Mouse (Mus musculus): ENCODE results near the gene Cd59b. TPM values are rescaled to one million over a fixed set of nuclear protein-coding genes. Genes with fewer than 3 reads are reported as not detected.
A peak's percentile ranks its signal among the peaks of the same experiment; 100 is the strongest.

The Cd59b gene
- not detected in 2 replicates for polyA plus RNA-seq (2012; ENCODE audit: insufficient read depth, insufficient read length, low replicate concordance, missing spikeins)

DNA sequence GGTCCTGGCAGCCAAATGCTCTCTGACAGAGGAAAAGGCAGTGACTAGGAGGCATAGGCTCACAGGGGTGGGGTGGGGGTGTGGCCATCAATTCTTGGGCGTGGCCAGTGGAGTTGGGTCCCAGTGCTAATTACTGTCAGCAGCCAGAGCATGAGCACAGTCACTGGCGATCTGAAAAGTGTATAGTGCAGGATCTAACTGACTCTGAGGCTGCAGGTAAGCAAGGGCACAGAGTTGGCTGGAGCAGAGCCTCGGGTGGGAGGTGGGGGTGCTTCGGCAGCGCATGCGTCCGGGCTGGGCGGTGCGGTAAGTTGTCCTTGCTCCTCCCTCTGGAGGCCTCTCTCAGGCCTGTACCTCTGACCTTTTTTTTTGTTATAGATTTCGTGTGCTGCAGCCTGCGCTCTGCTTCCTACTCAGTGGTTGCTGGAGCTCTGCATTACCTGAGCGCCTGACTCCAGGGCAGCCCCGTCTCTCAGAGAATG, at the start of gene Cd59b:
TSS of gene Cd59b (plus strand) at position 146 of the 482 bp plus-strand sequence.
- Histone ChIP-seq H3K4me1 (ENCODE audit: control insufficient read depth, insufficient read depth, low read length) (peaks cover 6% of the 10 kb centered on the region), H3K27ac (ENCODE audit: insufficient read depth, low read depth, low read length) (no peak within 1 kb of the TSS), H3K4me3 (ENCODE audit: insufficient read depth, low read depth, low read length) (peak within 1 kb of the TSS; percentile 45)
- 10% methylated on average over 13 of the region's 13 CpGs for WGBS
- TF ChIP-seq POLR2A (IDR thresholded peaks at IDR 0.05; ENCODE audit: insufficient read depth, low read depth, low read length) (no peak), CTCF (IDR thresholded peaks at IDR 0.05; ENCODE audit: insufficient read depth, low read depth, low read length) (no peak)

- Histone ChIP-seq H3K4me3 (ENCODE audit: insufficient read depth, low read depth, low read length) (no peak overlapping the region), H3K27ac (ENCODE audit: insufficient read depth, low read depth, low read length) (no peak overlapping the region), H3K4me1 (ENCODE audit: control insufficient read depth, insufficient read depth, low read length) (no peaks in the 10 kb centered on the region; the same call in 1 of the 2 replicates)
- 90% methylated on average over 7 of the region's 7 CpGs for WGBS
- TF ChIP-seq CTCF (IDR thresholded peaks at IDR 0.05; ENCODE audit: insufficient read depth, low read depth, low read length) (no peak), POLR2A (IDR thresholded peaks at IDR 0.05; ENCODE audit: insufficient read depth, low read depth, low read length) (no peak)
Measured at GRCm38 (mm10) chr2:104023096-104023495, 46.6 kb upstream of the Cd59b start.

DNA sequence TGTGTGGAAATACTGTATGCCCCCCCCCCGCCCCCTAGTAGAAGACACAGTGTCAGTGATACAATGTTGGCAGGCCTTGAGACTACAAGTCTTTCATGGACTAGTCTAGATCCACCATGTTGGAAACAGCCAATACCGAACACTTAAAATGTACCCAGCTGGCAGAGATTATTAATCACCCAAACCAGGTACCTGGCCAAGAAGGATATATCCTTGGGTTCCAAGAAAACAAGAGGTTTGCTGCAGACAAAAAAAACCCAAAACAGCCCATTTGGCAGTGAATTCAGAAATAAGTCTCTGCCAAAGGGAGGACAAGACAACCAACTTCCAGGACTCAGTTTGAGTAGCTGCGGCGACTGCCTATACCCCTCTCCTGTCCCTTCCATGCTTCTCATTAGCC, 45.0 kb upstream of the Cd59b start:
- TF ChIP-seq CTCF (IDR thresholded peaks at IDR 0.05; ENCODE audit: insufficient read depth, low read depth, low read length): no peak
- Histone ChIP-seq H3K27ac (ENCODE audit: insufficient read depth, low read depth, low read length) (no peak overlapping the region), H3K4me3 (ENCODE audit: insufficient read depth, low read depth, low read length) (no peak overlapping the region), H3K4me1 (ENCODE audit: control insufficient read depth, insufficient read depth, low read length) (no peaks in the 10 kb centered on the region; the same call in 1 of the 2 replicates)
- 97% methylated on average over 4 of the region's 4 CpGs for WGBS

- no peaks in the 10 kb centered on the region; the same call in 1 of the 2 replicates for H3K4me1 ChIP-seq (ENCODE audit: control insufficient read depth, insufficient read depth, low read length)
- under 1% methylated on average over 43 of the region's 44 CpGs for WGBS
- H3K27ac ChIP-seq (ENCODE audit: insufficient read depth, low read depth, low read length): peak within 1 kb of the TSS; percentile 40
- no peak for TF ChIP-seq CTCF (IDR thresholded peaks at IDR 0.05; ENCODE audit: insufficient read depth, low read depth, low read length)
- 0 out of 2 replicates have a peak, but pooled peaks have one; percentile 36 for TF ChIP-seq POLR2A (IDR thresholded peaks at IDR 0.05; ENCODE audit: insufficient read depth, low read depth, low read length)
- H3K4me3 ChIP-seq (ENCODE audit: insufficient read depth, low read depth, low read length): peak within 1 kb of the TSS; percentile 93
Measured at GRCm38 (mm10) chr2:104027458-104028138, 42.1 kb upstream of the Cd59b start, which contains the start of gene Fbxo3. TSS of gene Fbxo3 (plus strand) at chr2:104027721.

GRCm38 (mm10) chr2:104028139-104028723, 41.4 kb upstream of the Cd59b start, which contains the start of gene 4931422A03Rik:
TSS of gene 4931422A03Rik (minus strand) at chr2:104028361.
- TF ChIP-seq POLR2A (IDR thresholded peaks at IDR 0.05; ENCODE audit: insufficient read depth, low read depth, low read length) (no peak), CTCF (IDR thresholded peaks at IDR 0.05; ENCODE audit: insufficient read depth, low read depth, low read length) (no peak)
- 2% methylated on average over 32 of the region's 32 CpGs for WGBS
- Histone ChIP-seq H3K4me1 (ENCODE audit: control insufficient read depth, insufficient read depth, low read length) (no peaks in the 10 kb centered on the region; the same call in 1 of the 2 replicates), H3K27ac (ENCODE audit: insufficient read depth, low read depth, low read length) (peak within 1 kb of the TSS; percentile 40), H3K4me3 (ENCODE audit: insufficient read depth, low read depth, low read length) (peak within 1 kb of the TSS; percentile 93)

DNA sequence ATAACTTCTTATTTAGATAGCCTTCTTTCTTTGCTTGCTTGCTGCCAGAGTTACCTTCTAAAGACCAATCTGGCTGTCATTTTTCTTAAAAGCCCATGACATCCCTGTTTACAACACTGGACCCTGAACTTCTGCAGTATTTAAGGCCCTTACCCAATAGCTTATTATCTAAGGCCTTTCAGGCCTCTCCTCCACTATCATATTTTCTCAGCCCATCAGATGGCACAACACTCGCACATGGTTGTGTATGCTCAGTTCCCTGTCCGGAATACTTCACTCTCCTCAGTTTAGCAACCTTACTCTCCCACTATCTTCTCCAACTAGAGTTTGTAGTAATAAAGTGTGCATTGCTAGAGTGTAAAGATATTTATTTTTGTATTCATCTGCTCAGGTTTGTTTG, 40.6 kb upstream of the Cd59b start:
- no peak for TF ChIP-seq CTCF (IDR thresholded peaks at IDR 0.05; ENCODE audit: insufficient read depth, low read depth, low read length)
- TF ChIP-seq POLR2A (IDR thresholded peaks at IDR 0.05; ENCODE audit: insufficient read depth, low read depth, low read length): no peak
- H3K4me1 ChIP-seq (ENCODE audit: control insufficient read depth, insufficient read depth, low read length): no peaks in the 10 kb centered on the region; the same call in 1 of the 2 replicates
- 77% methylated on average over 2 of the region's 2 CpGs for WGBS
- H3K27ac ChIP-seq (ENCODE audit: insufficient read depth, low read depth, low read length): no peak overlapping the region
- H3K4me3 ChIP-seq (ENCODE audit: insufficient read depth, low read depth, low read length): no peak overlapping the region

DNA sequence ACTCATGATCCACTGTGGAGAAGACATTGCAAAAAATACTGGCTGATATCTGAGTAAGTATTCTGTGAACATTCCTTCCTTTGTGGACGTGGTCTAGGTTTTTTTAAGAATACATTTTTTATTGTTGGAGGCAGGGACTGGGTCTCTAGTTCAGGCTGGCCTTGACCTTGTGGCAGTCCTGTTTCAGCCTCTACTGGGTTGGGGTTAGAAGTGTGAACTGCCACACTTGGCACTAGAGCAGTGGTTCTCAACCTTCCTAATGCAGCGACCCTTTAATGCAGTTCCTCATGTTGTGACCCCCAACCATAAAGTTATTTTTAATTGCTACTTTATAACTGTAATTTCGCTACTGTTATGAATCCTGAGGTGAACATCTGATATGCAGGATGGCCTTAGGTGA, 39.3 kb upstream of the Cd59b start:
- 83% methylated on average over 3 of the region's 3 CpGs for WGBS
- no peak overlapping the region for H3K4me3 ChIP-seq (ENCODE audit: insufficient read depth, low read depth, low read length)
- H3K27ac ChIP-seq (ENCODE audit: insufficient read depth, low read depth, low read length): no peak overlapping the region
- no peaks in the 10 kb centered on the region; the same call in 1 of the 2 replicates for H3K4me1 ChIP-seq (ENCODE audit: control insufficient read depth, insufficient read depth, low read length)
- TF ChIP-seq POLR2A (IDR thresholded peaks at IDR 0.05; ENCODE audit: insufficient read depth, low read depth, low read length) (no peak), CTCF (IDR thresholded peaks at IDR 0.05; ENCODE audit: insufficient read depth, low read depth, low read length) (no peak)

- H3K4me1 ChIP-seq (ENCODE audit: control insufficient read depth, insufficient read depth, low read length): peaks cover 1% of the 10 kb centered on the region
- H3K4me3 ChIP-seq (ENCODE audit: insufficient read depth, low read depth, low read length): no peak overlapping the region
- 92% methylated on average over 3 of the region's 3 CpGs for WGBS
- no peak for TF ChIP-seq POLR2A (IDR thresholded peaks at IDR 0.05; ENCODE audit: insufficient read depth, low read depth, low read length)
- no peak overlapping the region for H3K27ac ChIP-seq (ENCODE audit: insufficient read depth, low read depth, low read length)
Measured at GRCm38 (mm10) chr2:104032056-104032455, 37.6 kb upstream of the Cd59b start.

DNA sequence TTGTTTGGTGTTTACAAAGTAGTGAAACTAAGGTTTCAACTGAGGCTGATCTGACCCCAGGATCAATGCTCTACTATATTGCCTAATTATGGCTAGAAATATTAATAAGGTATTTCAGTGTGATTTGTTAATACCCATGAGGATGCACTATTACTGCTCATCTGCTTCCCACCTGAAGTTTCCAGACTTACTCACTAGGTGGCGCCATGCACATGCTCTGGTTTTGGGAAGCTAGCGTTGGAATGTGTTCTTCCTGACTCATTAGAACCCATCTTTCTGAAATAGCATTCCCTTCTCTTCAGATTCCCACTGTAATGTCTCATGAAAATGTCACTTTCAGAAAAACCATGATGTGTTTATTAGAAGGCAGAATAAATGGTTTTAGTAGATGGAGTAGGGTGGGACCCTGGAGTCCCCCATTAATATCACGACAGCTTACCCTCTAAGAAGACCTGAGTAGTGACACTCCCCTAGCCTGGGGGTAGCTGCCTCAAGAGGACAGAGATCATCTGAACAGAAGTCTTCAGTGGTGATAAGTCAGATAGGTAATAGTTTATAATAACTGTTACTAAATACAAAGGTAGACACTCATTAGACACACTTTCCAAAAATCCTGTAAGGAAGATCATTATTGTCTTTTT, 34.7 kb upstream of the Cd59b start:
- Histone ChIP-seq H3K4me3 (ENCODE audit: insufficient read depth, low read depth, low read length) (no peak overlapping the region), H3K27ac (ENCODE audit: insufficient read depth, low read depth, low read length) (no peak overlapping the region), H3K4me1 (ENCODE audit: control insufficient read depth, insufficient read depth, low read length) (peaks cover 3% of the 10 kb centered on the region; the same call in 1 of the 2 replicates)
- TF ChIP-seq CTCF (IDR thresholded peaks at IDR 0.05; ENCODE audit: insufficient read depth, low read depth, low read length): no peak
- TF ChIP-seq POLR2A (IDR thresholded peaks at IDR 0.05; ENCODE audit: insufficient read depth, low read depth, low read length): no peak
- 30% methylated on average over 3 of the region's 3 CpGs for WGBS

Data from olfactory bulb, adult 2 months (tissue).